Mouse (Mus musculus): Measurements from ENCODE around the gene Klk14.
"Not testable (repeated sequence)": the region's sequence is repeated elsewhere in the genome, so short reads cannot be mapped to it uniquely, and the experiment has no call there.

Gene Klk14

DNA sequence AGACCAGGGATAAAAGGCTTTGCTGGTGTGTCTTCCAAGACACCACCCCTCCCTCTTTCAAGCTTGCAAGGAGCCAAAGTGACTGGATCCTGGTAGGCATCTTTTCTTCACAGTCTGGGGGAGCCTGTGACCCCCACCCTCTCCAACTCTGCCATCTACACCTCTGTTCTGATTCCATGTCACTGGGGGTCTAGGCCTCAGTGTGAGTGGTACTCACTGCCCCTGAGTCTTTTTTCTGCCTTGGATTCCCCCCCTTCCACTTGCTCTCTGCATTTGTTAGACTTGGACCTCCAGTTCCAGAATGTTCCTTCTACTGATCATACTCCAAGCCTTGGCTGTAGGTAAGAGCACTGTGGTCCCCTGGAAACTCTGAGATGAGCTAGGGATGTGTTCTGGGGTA, at the start of gene Klk14:
Klk14 (plus strand) TSS at position 301 of the 400 bp plus-strand sequence.
- no peak for DNase-seq

DNA sequence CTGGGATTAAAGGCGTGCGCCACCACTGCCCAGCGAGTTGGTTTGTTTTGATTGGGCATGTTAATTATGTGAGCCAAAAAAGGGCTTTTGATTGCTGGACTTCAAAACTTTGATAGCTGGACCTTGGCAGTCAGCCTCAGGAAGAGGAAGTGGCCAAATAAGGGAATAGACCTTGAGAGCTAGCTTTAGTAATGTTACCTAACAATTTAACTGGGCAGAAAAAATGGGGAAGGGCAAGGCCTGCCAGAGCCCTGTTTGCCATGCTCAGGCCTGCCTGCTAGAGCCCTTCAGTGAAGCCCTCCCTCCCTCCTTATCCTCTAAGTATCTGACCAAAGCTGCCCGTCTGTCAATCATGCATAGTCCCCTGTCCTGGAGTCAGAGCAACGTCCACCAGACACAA, 47.6 kb upstream of the Klk14 start:
- DNase-seq, result no peak

DNA sequence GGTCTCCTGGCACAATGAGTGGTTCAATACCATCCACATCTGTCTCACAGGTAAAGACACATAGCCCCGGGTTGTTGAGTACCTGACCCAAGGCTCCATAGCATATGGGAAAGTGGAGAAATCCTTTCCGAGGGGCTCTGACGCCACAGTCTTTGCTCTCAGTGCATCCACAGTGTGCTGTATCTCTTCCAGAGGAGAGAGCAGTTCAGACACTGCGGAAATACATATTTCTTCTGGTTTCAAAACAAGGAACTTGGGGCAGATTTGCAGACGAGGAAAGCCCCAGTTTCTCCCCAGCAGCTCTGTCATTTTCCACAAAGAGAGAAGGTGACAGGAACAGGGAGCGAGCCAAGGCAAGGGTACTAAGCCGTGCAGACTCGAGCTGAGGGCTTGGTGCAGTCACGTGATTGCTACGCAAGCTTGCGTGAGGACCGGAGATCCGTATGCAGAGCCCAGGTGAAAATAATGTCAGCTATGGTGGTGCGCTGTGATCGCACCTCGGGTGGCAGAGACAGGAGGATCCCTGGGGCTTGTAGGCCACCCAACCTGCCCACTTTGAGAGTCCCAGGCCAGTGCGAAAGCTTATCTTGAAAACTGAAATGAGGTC, 47.1 kb upstream of the Klk14 start:
- DNase-seq, result no peak

DNA sequence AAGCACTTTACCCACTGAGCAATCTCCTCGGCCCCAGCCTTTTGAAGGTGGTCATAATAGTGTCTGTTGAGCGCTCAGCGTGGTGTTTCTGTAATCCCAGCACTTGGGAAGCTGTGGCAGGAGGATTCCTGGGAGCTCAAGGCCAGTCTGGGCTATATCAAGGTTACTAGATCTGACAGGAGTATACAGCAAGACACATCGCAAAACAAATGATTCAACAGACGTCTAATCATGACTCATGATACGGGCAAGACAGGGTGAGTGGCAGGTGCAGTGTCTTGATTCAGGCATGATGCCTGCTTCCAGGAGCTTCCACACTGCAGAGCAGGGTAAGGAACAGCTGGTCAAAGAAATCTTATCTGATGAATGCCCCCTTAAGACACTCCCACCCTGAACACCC, 37.5 kb upstream of the Klk14 start:
- no peak for DNase-seq

DNA sequence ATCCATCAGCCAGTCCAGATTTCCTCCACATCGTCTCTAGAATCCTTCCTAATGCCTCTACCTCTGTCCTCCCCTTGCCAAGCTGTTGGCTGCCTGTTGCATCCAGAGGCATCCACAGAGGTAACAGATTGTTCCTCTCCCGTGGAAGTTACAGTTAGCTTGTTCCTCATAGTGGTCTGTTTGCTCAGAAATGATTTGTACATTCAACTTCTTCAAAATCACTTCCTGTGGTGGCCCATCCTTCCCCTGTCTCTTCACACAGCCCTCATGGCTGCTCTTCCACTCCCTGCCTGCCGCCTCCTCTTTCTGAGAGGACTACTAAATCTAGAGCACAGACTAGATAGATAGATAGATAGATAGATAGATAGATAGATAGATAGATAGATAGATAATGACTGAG, 35.7 kb upstream of the Klk14 start:
- DNase-seq, result no peak

DNA sequence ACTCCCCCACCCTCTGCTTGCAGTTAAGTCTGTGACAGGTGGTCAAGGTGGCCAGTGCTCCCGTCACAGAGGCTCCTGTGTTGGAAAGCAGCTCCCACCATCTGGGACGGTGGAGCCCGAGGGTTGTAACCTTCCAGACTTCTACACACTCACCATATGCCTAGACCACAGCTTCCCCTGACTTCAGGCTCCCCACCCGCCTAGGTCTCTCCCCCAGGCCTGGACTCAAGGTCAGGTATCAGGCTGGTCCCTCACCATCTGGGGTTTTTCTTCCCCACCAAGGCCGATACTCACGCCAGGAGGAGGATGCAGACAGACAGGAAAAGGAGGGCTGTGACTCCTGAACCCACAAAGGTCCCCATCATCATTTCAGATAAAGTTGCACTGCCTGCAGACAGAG, 34.0 kb upstream of the Klk14 start:
- DNase-seq, result no peak

DNA sequence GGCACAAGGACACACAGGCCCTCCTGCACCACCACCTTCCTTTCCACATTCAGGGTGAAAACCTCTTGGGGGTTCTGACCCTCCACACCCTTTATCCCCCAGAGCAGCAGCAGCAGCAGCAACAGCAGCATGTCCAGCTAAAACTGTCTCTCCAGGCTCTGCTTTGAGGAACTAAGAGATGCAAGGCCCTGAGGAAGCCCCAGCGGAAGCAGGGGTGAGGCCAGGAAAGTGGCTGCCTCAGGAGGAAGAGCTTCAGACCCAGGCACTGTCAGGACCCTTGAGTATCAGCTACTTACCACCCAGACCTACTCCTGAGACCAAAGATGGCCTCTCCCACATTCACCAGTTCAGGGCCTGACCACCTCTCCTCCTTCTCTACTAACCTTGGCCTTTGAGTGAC, 30.2 kb upstream of the Klk14 start, which contains the start of gene Siglece:
Siglece (minus strand) TSS at position 160 of the 400 bp plus-strand sequence.
- no peak for DNase-seq

DNA sequence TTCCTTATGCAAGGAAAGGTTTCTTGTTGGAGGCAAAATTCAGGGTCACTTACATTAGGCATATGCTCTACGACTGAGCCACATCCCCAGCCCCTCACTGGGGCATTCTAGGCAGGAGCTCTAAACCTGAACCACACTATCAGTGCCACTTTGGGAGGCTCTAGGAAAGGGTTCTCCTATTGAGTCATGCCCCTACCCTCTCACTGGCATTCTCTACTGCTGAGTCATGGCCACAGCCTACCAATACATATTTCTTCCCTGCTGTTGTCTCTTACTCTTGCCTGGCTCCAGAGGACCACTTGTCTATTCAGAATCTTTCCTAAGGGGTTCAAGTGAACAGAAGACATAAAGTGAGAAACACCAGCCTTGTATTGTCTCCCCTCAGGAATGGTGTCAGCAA, 27.4 kb upstream of the Klk14 start:
- no peak for DNase-seq

DNA sequence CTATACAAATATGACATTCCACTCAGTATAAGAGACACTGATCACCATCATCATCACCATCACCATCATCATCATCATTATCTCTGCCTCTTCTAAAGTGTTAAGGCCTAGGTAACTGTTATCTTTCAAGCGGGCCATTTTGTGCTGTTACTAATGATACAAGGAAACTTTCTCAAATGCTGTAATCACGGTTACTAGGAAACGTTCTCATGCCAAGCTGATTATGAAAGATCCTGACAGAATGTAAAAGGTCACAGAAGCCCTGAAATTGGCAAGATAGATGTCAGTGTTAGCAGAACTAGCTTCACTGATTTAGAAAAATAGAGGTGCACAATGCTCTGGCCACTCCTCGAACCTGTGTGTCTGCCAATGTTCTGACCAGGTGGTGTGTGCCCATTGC, 23.0 kb upstream of the Klk14 start:
- not testable (repeated sequence) for DNase-seq

DNA sequence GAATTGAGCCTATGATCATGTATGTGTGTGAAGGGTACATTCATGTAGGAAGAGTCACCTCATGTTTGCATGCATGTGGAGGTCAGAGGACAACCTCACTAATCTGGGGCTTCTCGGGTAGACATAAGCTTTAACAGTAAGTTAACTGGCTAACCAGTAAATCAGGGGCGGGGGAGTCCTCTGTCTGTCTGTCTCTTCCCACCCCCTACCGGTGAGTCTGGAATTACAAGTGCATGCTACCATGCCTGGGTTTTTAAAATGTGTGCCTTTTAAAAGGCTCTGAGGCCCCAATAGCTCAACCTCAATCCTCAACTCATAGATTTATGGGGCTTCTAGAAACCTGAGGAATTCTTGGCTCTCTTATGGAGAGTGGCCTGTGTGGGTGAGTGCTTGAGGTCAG, 21.6 kb upstream of the Klk14 start:
- peak in 1 of 2 experiments; percentile 12 for DNase-seq

DNA sequence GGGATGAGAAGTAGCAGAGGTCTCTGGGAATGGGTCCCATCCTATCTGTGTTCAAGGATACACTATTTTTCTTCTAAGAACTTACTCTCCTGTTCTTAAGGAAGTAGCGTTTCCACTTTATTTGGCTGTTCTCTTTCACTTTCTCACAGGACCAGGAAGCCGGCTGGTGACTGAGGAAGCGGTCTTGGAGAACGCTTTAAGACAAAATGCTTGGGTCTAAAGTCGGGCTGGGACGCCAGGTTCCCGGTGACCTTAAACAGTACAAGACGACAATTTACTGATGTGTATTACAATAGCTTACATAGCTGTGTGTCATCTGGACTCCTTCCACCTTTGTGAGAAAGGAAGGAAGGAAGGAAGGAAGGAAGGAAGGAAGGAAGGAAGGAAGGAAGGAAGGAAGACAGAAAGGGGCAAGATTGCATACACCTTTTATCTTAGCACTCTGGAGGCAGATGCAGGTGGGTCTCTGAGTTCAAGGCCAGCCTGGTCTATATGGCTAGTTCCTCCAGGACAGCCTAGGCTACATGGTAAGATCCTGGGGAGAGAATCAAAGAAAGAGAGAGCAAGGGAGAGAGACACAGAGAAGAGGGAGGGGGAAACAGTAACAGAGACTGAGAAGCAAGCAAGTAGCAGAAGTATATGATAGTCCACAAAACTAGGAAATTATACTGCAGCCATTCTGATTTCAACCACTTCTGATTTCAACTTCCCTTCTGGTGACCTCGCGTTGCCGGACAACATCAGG, 19.0 kb upstream of the Klk14 start:
- no peak for DNase-seq

DNA sequence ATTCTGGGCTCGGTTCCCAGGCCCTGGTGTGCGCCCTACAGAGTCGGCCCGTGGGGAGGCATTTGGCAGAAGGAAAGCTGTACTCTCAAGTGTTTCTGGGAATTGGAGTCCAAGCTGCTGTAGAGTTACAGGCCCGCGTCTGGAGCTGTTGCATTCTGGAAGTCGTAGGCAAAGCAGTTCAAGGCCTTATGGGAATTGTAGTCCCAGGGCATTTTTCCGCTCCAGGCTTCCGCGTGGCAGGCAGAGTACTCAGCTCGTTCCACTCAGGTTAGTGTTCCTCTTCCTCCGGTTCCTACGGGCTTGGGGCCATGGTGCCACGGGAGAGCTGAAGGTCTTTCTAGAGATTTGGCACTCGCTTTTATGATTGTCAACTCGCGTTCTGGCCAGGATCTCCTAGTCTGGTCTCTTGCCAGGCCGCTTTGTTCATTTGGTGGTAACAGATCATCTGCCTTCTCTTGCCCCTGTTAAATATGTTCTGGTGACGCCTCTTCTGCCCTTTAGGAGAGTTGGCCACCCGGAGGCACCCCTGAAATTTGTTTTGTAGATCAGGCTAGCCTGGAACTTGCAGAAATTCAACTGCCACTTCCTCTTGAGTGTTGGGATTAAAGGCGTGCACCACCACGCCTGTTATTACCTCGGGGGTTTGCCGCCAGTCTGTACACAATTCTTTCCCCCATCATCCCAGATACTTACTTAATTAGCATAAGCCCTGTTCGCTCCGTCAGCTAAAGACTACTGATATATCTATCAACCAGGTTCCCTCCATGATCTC, 18.2 kb upstream of the Klk14 start, which contains the start of gene Ctu1:
Ctu1 (plus strand) TSS at position 208 of the 772 bp plus-strand sequence.
- DNase-seq, result peak; percentile 93 to 96

DNA sequence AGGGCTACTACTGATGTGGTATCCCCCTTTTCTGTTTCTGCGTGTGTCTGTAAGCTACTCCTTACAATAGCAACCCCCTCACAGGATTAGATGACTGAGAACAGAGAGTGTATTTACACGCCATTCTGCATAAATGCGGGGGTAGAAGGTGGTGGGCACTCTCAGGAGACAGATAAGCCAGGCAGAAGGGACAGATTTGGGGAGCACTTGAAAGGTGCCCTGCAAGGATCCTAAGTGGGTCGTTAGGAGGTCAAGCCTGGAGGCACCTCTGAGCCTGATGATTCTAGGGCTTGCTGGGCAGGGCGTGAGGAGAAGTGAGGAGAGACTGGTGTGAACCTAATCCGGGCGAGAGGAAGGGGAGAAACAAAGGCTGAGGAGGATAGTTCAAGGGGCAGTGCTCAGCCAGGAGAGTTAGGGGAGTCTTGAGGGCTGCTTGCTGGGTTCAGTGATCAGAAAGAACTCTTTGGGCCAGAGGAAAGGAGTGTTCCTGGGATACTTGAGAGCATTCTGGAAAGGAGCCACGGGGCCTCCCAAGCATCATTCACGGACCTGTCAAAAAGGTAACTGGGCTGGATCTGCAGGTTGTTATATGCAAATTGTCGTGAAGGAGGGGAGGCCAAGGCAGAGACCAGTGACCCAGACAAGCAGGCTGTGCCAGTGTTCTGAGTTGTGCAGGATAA, 17.5 kb upstream of the Klk14 start:
- peak in 1 of 2 experiments; percentile 25 for DNase-seq

DNA sequence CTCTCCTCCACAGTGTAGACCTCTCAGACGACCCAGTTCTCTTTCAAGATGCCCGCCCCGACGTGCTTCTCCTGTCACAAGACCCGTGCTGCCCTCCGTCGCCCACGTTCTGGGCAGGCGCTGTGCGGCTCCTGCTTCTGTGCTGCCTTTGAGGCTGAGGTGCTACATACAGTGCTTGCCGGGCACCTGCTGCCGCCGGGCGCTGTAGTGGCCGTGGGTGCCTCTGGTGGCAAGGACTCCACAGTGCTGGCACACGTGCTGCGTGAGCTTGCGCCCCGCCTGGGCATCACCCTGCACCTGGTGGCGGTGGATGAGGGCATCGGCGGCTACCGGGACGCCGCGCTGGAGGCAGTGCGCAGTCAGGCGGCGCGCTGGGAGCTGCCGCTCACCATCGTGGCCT, 15.1 kb upstream of the Klk14 start:
- DNase-seq, result no peak

DNA sequence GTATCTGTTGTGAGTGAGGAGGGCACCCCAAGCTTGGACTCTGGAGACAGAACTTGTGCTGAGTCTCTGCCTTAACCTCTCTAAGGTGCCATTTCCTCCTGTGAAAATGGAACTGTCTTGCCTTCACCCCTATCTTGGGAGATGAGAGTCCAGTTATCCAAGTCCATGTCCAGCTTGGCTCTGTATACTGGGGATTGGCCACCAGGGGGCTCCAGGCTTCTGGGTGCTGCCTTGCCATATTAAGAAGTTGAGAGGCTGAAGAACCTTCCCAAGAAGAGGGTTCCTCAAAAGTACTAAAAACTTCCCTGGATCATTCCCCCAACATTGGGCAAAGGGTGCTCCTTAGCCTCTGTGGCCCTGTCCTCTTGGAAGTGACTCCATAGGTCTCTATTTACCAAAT, 11.7 kb upstream of the Klk14 start:
- DNase-seq, result peak in 1 of 2 experiments; percentile 68

DNA sequence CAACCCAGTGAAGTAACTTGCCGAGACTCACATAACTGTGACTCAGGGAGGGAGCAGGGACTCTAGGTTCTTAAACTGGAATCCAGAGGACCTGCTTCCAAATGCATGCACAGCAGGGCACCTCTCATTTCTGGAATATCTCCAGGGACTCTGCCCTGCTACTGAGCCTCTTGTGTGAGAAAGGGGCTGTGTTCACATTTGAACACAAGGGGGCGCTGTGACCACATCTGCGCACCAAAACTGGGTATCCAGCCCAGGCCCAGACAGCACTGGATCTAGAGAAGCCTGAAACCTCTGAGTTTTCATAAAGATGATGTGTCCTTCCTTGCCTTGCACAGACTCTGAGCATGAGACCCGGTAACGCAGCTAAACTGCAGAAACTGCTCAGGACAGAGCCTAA, 9.3 kb upstream of the Klk14 start:
- peak in 1 of 2 experiments; percentile 65 for DNase-seq

DNA sequence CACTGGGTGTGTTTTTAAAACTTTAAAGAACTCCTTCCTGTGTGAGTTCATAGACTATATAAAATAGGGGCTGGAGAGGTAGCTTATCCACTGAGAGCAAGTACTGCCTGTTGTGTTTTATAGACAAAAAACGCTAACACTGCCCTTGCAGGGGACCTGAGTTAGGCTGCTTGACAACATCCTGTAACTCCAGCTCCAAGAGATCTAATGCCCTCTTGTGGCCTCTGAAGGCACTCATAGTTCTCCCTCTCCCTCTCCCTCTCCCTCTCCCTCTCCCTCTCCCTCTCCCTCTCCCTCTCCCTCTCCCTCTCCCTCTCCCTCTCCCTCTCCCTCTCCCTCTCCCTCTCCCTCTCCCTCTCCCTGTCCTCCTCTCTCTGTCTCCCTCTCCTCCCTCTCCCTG, 7.7 kb upstream of the Klk14 start:
- not testable (repeated sequence) for DNase-seq

DNA sequence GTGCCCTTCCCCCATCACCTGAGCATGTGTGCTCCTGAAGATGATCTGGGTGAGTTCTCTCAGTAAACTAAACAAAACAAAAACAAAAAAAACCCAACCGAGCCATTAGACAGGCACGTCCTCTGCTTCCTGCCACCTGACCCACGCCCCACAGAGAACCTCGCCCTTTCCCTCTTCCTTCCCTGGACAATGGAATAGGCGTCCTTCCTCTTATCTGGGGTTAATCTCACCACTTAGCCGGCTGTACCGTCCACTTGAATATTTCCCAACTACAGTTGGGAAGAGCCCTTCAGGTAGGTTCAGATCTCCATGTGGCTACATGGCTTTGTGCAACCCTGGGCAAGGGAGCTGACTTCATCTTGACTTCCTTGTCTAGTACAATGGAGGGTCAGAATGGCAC, 5.1 kb upstream of the Klk14 start:
- no peak for DNase-seq

DNA sequence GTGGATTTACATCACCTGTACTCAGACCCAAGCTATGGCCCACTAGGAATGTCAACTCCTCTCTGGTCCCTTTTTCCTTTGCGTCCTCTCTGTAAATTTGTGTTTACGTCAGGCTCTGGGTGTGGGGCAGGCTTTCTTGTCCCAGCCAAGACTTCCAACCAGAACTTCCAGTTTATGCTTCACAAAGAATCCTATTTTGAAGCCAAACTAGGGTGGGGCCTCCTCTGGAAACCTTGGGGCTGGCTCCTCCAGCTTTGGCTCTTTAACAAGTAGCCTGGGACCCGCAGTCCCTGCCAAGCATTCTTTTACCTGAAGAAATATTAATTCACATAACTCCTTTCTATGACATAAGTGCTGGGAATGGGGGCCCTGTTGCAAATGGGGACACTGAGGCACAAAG, 19.8 kb downstream of the Klk14 start:
- no peak for DNase-seq

DNA sequence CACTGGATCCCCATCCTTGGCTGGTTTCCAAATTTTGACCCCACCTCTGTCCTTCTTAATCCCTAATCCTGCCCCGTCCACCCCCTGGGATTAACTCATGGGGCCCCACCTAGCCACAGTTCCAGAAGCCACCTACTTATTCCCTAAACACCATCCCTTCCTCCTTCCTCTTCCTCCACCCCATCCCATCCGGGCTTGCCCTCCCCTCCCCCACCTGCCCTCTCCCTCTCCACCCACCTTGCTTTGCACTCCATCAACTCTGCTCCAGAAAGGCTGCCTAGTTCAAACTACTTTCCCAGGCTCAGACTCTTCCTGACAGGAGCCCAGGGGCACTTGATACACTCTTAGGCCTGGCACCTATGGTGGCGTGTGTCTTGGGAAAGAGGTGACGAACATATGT, 22.0 kb downstream of the Klk14 start, which contains the start of gene Klk13:
Klk13 (plus strand) TSS at position 301 of the 400 bp plus-strand sequence.
- DNase-seq, result no peak

DNA sequence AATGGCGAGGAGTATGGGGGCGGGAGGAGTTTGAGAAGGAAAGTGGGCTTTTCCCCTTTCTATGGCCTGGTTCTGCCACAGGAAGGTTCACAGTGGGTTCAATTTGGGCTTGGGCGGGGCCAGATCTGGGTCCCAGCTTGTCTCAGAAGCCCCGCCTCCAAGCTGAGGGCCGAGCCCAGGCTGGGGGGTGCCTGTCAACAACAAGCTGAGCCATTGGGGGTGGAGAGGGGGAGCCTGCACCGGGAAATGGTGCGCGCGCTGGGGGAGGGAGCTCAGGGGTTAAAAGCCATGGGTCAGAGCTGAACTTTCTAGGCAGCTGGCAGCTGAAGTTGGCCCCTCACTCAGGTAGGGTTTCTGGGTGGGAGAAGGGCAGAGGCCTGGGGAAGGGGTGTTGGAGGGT, 22.7 kb downstream of the Klk14 start:
- no peak for DNase-seq

DNA sequence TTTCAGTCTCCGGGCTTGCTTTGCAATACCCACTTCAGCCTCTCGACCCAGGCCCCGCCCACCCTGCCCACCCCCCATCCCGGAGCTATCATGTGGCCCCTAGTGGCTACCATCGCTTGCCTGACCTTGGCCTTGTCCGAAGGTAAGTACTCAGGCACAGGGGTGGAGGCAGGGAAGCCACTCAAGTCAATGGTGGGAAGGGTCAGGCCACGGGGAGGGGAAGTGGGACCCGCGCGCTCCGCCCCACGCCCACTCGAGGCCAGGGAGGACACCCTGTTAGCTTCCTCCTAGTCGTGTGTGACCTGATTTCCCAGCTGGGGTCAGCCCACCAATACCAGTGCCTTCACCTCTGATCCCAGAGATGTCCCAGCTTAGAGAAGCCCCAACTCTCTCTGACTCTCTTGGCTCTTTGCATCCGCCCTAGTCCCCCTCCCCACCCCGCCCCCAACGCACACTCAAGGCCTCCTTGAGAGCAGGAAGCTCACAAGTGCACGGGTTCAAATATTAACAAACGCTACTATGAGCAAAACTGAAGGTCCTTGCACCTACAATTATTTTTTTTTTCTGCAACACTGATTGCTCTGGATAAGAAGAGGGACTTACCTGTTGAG, 23.6 kb downstream of the Klk14 start:
- DNase-seq, result no peak
